Mouse (Mus musculus): ENCODE results near the gene Tspan10. TPM values are rescaled to one million over a fixed set of nuclear protein-coding genes. Genes with fewer than 3 reads are reported as not detected.

Gene Tspan10
- polyA plus RNA-seq (2012; rRNA removed; ENCODE audit: low replicate concordance), result 0.09 TPM in 1 of 2 replicates, not detected in the other

GRCm38 (mm10) chr11:120442344-120442743 lies at the start of gene Tspan10:
TSS of gene Tspan10 (plus strand) at chr11:120442644.

GRCm38 (mm10) chr11:120437152-120437856 lies 5.1 kb upstream of the Tspan10 start, which contains the start of gene Nploc4:
TSS of gene Nploc4 (minus strand) at chr11:120437708.

DNA sequence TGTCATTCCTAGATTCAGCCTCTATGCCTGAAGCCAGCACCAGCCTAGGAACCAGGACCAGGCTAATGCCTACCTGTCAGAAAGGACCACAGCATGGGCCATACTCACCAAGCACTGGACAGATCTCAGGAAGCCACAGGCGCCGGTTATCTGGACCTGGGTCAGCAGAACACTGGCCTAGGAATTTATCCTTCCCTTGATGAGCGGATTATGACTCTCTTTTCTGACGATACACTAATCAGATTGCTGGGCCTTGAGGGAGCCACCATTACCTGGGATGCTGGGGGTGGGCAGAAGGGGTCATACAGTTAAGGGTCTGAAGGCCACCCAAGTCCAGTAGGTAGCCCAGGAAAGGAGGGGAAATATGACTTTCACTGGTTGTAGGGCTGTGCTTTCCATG lies 10.9 kb downstream of the Tspan10 start, which contains the start of gene Pde6g:
TSS of gene Pde6g (minus strand) at position 195 of the 400 bp plus-strand sequence.

GRCm38 (mm10) chr11:120457772-120458751 lies 15.6 kb downstream of the Tspan10 start, which contains the start of the genes Oxld1 and Ccdc137:
TSS of gene Oxld1 (minus strand) at chr11:120458068.
TSS of gene Ccdc137 (plus strand) at chr11:120458115.

DNA sequence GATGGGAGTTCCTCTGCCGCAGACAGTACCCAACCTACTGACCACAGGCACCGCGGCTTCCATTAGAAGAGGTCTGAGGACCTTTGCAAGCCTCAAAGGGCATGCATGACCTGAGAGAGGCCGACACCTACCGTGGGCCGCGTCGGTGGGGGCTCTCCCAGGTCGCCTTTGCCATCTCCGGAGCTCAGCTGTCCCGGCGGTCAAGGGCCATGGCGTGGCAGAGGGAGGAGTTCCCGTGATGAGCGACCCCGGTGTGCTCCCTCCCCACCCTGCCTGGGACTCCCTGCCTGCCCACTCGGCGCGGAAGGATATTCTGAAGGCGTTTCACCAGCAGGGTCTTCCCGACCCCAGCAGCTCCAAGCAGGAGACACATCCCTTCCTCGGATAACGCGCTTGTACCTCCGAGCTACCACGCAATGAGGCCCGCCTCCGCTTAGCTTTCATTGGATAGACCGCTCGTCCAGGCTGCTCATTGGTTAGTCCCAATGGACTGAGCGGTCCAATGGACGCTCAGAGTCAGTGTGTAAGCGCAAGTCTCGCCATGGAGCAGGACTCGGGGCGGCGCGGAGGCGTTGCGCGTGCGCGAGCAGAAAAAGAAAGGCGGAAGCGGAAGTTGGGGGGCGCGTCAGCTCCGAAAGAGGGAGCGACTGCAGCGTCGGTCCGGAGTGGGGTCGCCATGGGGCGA lies 24.7 kb downstream of the Tspan10 start, which contains the start of gene Arl16:
TSS of gene Arl16 (minus strand) at position 557 of the 685 bp plus-strand sequence.

GRCm38 (mm10) chr11:120484265-120484981 lies 42.0 kb downstream of the Tspan10 start, which contains the start of gene Mrpl12:
TSS of gene Mrpl12 (plus strand) at chr11:120484613.

GRCm38 (mm10) chr11:120491317-120492023 lies 49.0 kb downstream of the Tspan10 start, which contains the start of gene Slc25a10:
TSS of gene Slc25a10 (plus strand) at chr11:120491840.

Other genes starting within 250 kb of the Tspan10 start
- gene Bahcc1, start 209.7 kb upstream of the Tspan10 start, polyA plus RNA-seq (2012; rRNA removed; ENCODE audit: low replicate concordance), result 11.1 and 14.7 TPM in 2 replicates
- 1,196 and 1,314 TPM in 2 replicates for gene Actg1, start 94.1 kb upstream of the Tspan10 start, polyA plus RNA-seq (2012; rRNA removed; ENCODE audit: low replicate concordance)
- gene Fscn2, start 81.1 kb upstream of the Tspan10 start, polyA plus RNA-seq (2012; rRNA removed; ENCODE audit: low replicate concordance), result not detected in 2 replicates
- gene Faap100, start 63.9 kb upstream of the Tspan10 start, polyA plus RNA-seq (2012; rRNA removed; ENCODE audit: low replicate concordance), result 33.9 and 79.5 TPM in 2 replicates
- 67.6 and 68.3 TPM in 2 replicates for gene Nploc4, start 4.9 kb upstream of the Tspan10 start, polyA plus RNA-seq (2012; rRNA removed; ENCODE audit: low replicate concordance)
- 0.70 and 1.1 TPM in 2 replicates for gene Pde6g, start 10.9 kb downstream of the Tspan10 start, polyA plus RNA-seq (2012; rRNA removed; ENCODE audit: low replicate concordance)
- 27.4 and 32.4 TPM in 2 replicates for gene Oxld1, start 15.4 kb downstream of the Tspan10 start, polyA plus RNA-seq (2012; rRNA removed; ENCODE audit: low replicate concordance)
- gene Ccdc137, start 15.5 kb downstream of the Tspan10 start, polyA plus RNA-seq (2012; rRNA removed; ENCODE audit: low replicate concordance), result 15.0 and 26.0 TPM in 2 replicates
- gene Arl16, start 25.0 kb downstream of the Tspan10 start, polyA plus RNA-seq (2012; rRNA removed; ENCODE audit: low replicate concordance), result 29.0 and 40.5 TPM in 2 replicates
- 108 and 111 TPM in 2 replicates for gene Mrpl12, start 42.0 kb downstream of the Tspan10 start, polyA plus RNA-seq (2012; rRNA removed; ENCODE audit: low replicate concordance)
- 651 and 925 TPM in 2 replicates for gene Slc25a10, start 49.2 kb downstream of the Tspan10 start, polyA plus RNA-seq (2012; rRNA removed; ENCODE audit: low replicate concordance)
- gene Gcgr, start 88.1 kb downstream of the Tspan10 start, polyA plus RNA-seq (2012; rRNA removed; ENCODE audit: low replicate concordance), result 1.3 and 3.8 TPM in 2 replicates
- gene Mcrip1, start 107.1 kb downstream of the Tspan10 start, polyA plus RNA-seq (2012; rRNA removed; ENCODE audit: low replicate concordance), result 157 and 174 TPM in 2 replicates
- not detected in 2 replicates for gene Ppp1r27, start 108.5 kb downstream of the Tspan10 start, polyA plus RNA-seq (2012; rRNA removed; ENCODE audit: low replicate concordance)
- gene P4hb, start 130.6 kb downstream of the Tspan10 start, polyA plus RNA-seq (2012; rRNA removed; ENCODE audit: low replicate concordance), result 212 and 315 TPM in 2 replicates
- gene Arhgdia, start 139.0 kb downstream of the Tspan10 start, polyA plus RNA-seq (2012; rRNA removed; ENCODE audit: low replicate concordance), result 706 and 742 TPM in 2 replicates
- gene Alyref, start 155.7 kb downstream of the Tspan10 start, polyA plus RNA-seq (2012; rRNA removed; ENCODE audit: low replicate concordance), result 26.4 and 41.1 TPM in 2 replicates
- 102 and 121 TPM in 2 replicates for gene Anapc11, start 155.8 kb downstream of the Tspan10 start, polyA plus RNA-seq (2012; rRNA removed; ENCODE audit: low replicate concordance)
- gene Npb, start 165.8 kb downstream of the Tspan10 start, polyA plus RNA-seq (2012; rRNA removed; ENCODE audit: low replicate concordance), result 0.39 and 2.5 TPM in 2 replicates
- 202 and 224 TPM in 2 replicates for gene Pcyt2, start 175.3 kb downstream of the Tspan10 start, polyA plus RNA-seq (2012; rRNA removed; ENCODE audit: low replicate concordance)
- gene Sirt7, start 182.6 kb downstream of the Tspan10 start, polyA plus RNA-seq (2012; rRNA removed; ENCODE audit: low replicate concordance), result 63.3 and 73.1 TPM in 2 replicates
- gene Mafg, start 191.0 kb downstream of the Tspan10 start, polyA plus RNA-seq (2012; rRNA removed; ENCODE audit: low replicate concordance), result 53.4 and 67.3 TPM in 2 replicates
- gene Pycr1, start 201.1 kb downstream of the Tspan10 start, polyA plus RNA-seq (2012; rRNA removed; ENCODE audit: low replicate concordance), result 8.3 and 23.9 TPM in 2 replicates
- gene Myadml2, start 205.5 kb downstream of the Tspan10 start, polyA plus RNA-seq (2012; rRNA removed; ENCODE audit: low replicate concordance), result 0.14 TPM in 1 of 2 replicates, not detected in the other
- 5.0 TPM in 1 of 2 replicates, not detected in the other for gene Notum, start 218.5 kb downstream of the Tspan10 start, polyA plus RNA-seq (2012; rRNA removed; ENCODE audit: low replicate concordance)
- 89.5 and 105 TPM in 2 replicates for gene Aspscr1, start 230.3 kb downstream of the Tspan10 start, polyA plus RNA-seq (2012; rRNA removed; ENCODE audit: low replicate concordance)

All from subcutaneous adipose tissue, adult 2 months (tissue).